Mouse (Mus musculus) lung, adult 2 months (tissue): Measurements from ENCODE around the gene Cd82.

Experiments used
- CTCF ChIP-seq: fragments of 200-500 bp; IDR thresholded peaks from 2 replicates; pipeline ENCODE4 v1.5.1; 2011; ENCODE audit warnings: mild to moderate bottlenecking, low read length, control low read depth; ENCODE audit not compliant: insufficient read depth
- POLR2A ChIP-seq: fragments of 200-500 bp; IDR thresholded peaks from 2 replicates; pipeline ENCODE4 v1.6.1; 2011; ENCODE audit warnings: low read depth, mild to moderate bottlenecking, control low read depth, low read length, borderline replicate concordance; ENCODE audit errors: extremely low read depth

DNA sequence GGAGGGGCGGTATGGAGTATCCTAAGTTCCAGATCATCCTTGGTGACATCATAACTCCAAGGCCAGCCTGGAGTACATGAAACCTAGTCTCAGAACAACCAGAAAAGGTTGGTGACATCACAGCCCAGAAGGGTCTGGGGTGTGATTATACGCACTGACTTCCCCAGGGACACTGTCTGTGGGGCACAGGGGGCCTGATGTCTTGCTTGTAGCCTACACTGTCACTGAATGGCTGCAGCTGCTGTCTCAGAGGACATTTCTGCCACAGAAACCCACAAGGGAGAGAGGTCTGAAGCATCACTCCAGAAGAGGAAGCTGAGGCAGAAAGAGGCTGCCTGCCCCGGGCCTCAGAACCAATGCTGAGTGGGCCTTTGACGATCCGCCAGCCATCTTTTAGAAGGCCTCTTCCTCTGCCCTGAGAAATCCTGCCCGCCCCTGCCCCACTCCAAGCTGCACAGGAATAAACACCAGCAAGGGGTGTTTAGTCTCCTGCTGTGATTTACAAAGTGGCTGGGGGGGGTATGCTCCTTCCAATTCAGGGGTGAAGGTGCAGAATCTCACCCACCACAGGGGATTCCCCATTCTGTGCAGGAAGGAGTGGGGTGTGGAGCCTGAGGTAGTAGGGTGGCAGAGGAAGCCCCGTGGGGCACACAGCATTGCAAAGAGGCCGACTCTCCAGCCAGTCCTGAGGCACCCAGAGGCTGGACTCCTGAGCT lies 35.8 kb downstream of the Cd82 start:
- no peak for TF ChIP-seq CTCF
- no peak for TF ChIP-seq POLR2A
